Mouse (Mus musculus) skeletal muscle tissue, adult 2 months (tissue): ENCODE measurements around the gene Spx.
A peak's percentile ranks its signal among the peaks of the same experiment; 100 is the strongest.

Source experiments
- DNase-seq: peaks from one replicate; pipeline ENCODE4 v3.0.0-alpha.2; 2012; ENCODE audit warnings: low read depth, low spot score

Gene Spx

DNA sequence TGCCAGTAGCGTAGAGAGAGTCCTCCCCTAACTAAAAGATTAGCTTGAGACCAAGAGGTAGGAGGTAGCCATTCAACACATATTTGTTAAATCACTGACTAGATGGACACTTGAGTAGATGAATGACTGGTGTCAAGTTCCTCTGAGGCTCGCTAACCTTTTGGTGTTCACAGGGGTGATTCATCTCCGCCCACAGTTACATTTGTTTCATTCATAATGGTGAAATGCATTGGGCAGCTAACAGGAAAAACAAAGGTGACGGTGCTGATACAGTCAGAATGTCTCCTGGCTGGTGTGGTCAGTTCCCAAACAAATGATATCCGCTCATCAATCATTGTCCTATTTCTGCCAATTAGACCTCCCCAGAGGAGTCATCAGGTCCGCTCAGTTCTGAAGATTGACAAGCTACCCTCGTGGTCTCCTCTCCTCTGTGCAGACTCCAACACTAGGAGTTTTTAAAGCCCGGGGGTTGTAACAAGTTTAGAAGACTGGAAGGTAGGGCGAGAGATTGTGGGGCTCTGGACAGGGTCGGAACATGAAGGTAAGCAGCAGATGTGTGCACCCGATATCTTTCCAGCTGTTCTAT is at the start of gene Spx:
Gene Spx, plus strand, starts transcription at position 536 of the 586 bp plus-strand sequence.
- no peak for DNase-seq

DNA sequence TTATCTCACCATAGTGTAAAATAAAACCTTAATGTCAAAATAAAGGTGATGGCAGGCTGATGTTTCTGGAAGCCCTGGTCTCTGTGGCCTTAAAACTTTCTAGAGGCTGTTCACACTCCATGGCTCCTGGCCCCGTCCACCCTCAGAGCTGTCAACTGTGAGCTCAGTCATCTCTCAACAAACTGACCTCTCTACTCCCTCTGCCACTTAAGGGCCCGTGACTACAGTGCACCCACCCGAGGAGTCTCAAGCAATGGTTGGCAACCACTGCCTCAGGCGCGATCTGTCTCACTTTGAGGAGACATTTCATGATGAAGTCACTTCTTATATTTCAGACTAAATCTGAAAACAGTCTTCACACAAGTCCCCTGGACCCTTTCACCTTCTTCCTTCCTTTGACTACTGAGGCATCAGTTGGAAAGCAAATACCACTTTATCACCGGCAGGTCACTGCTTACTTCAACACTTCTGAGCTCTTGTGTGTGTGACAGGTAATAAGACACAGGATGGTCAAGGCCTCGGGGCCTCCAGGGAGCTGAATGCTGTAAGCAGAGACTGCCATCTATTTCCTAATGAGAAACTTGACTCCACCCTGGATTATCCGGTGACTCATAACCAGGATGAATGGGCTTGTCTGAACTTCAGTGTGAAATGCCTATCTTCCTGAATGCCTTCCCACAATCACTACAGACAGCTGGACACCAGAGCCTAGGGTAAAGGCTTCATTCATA is 47.3 kb upstream of the Spx start:
- DNase-seq, result no peak

DNA sequence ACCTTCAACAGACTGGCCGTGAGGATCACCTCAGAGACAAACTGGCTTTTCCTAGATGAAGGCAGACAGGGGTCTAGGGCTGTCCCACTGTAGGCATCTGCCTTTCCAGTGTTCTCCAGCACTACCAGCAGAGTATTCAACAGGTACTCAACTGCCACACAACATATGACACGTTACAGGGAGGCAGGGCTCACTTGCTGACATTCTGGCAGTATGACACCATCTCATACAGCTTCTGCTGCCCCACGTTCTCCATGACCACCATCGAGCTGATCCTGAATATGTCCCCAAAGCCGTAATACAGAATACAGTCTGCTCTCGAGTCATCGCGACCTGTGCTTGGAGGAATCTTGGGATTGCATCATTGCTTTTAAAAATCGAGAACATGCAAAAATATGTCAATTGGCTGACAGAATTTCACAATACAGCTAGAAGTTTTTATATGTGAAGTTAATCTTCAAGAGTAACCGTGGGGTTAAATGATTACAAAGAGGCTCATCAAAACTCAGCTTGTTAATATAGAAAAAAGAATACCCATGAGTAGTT is 46.7 kb upstream of the Spx start:
- DNase-seq, result no peak

DNA sequence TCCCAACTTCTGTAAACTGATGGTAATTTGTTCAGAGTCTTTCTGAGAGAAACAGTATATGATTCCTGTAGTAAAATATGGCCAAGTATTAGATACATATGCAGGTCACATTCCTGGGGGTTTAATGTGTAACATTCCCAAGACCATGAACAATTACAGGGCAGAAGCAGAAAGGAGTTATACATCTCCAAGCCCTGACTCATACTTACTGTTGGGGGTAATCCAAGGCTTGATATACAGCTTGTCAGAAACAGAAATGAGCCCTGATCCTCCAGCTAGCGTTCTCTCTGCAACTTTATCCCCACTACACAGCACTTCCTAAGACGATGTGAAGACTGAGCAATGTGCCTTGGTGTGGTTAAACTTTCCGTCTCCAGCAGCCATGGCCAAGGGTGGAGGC is 45.7 kb upstream of the Spx start:
- DNase-seq, result no peak

DNA sequence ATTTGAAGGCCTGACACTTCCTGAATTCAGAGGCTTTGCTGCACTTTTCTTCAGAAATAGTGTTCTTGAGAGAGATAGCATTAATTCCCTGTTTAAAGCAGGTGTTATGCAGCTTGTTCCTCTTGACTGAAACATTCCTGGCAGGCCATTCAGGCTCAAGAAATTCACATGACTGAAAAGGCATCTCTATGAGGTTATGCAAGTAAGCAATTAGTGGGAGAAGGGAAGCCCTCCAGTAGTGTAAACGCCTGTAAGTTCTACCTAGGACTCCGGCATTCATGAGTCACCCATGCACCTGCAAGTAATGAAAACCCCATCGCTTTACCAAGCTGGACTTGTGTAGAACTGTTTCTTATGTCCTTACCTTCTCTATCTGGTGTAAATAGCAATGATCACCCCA is 43.7 kb upstream of the Spx start:
- DNase-seq, result no peak

DNA sequence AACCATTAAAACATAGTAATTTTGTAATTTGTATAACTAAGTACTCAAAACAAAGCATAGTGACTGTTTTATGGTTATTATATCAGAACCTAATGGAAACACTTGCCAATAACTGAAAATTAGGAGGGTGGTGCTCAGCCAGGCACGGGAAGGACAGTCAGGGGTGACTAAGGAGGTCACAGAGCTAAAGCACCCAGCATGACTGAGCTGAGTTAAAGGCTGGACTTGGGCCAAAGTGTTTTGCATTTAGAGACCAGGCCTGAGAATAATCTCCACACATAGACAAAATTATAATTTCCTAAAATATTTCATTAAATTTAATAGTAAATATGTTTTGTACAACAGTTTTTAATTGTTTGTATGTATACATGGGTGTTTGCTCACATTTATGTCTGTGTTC is 36.2 kb upstream of the Spx start:
- DNase-seq, result no peak

DNA sequence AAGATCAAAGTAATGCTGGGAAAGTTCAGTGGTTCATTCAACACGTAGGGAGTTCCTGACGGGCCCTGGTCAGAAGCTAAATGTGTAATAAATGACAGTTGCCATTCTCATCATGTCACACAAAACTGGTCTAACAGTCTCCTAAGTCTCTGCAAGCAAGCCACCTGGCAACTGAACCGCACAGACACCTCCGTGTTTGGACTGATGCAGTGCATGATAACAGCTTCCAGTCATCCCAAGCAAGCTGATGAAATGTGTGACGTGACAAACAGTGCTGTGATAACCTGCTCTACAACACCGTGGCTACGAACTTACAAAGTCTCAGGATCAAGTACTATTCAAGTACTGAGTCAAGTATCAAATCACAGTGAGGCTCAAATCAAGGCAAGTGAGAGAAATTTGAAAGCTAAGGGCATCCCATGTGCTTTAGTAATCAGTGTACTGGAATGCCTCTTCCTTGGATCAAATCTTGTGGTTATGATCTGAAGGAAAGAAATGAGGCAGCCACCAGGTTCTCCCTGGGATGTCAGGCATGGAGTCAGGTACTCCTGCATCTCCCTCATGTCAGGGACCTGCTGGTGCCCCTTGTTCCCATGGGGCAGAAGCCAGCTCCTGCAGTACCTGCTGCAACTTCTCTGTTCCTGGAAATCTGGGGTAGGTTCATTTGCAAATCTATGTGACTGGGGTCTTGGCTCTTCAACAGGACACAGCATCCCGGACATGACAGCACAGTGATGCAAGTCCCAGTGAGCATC is 34.5 kb upstream of the Spx start:
- DNase-seq, result no peak

DNA sequence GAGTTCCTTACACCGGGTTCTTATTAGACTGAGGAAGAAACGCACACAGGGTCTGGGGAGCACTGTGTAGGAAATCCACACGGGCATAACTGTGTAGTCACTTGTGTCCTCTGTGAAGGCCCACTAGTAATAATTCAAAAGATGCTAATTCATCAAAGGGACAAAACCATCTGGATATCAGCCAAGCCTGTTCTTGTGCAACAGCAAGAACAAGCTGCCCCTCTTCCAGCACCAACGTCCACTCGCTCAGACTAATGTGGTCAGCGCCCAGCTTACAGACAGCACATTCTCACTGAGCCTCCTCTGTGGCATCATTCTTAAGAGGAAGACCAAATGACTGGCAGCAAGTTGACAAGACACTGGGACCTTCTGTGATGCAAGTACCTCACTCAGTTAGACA is 33.3 kb upstream of the Spx start:
- no peak for DNase-seq

DNA sequence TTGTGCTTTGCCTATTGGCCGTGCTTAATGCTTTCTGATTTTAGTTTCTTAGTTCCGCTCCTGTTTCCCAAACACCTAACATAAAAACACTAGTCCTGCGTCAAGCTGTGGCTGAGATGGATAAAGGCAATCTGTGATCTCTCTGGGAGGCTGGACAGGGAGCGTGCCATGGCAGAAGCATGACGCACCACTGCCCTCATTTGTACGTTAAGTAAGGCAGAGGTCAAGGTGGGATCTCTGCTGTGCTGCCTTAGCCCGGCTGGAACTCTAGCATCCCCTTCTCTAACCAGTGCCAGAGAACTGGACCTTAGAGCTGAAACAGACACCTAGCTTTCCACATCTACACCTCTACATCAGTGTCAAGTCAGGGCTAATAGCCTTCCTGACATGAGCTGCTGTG is 31.6 kb upstream of the Spx start:
- DNase-seq, result no peak

DNA sequence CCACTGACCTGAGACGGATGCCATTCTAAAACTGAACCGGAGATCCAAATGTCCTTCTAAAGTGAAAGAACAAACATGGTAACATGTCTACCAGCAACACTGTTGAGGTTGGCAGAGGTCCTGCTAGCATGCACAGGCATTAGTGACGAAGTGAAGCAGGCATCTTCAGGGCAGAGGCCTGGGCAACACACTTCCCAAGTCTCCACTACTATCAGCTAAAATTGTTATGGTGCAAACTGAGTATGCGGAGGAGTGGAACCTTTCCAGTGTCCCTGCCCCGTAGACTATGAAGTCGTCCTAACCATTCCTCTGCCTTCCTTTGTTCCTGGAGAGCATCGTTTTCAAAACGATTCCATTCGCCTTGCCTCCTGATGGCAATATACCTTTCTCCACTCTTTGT is 28.7 kb upstream of the Spx start:
- DNase-seq, result no peak

DNA sequence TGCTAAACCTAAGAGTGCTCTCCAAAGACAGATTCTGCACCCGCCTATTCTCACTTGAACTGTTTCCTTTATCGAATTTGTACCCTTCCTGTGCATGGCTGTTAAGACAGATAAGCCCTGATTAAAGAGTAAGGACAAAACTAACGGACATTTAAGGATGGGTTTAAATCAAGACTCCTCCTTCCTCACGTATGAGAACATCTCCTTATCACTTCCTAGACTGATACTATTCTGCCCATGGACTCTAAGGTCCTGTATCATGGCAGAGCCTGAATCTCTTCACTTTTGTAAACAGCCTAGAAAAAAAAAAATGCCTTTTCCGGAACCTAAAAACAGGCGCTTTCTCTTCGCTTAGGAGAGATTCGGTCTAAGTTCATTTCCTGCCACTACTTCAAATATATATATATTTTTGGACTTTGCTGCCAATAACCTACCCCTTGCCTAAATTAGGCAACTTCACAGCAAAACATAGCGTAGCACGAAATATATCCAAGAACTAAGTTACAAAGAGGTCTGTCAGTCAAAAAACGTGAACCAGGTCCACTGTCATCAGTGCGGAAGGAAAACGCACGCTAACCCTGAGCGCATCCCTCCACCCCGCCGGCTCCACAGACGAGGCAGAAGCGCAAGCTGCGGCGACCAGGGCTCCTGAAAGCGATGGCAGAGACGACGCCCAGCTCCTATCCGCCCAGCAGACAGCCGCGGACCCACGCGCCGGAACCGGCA is 26.8 kb upstream of the Spx start:
- DNase-seq, result no peak

DNA sequence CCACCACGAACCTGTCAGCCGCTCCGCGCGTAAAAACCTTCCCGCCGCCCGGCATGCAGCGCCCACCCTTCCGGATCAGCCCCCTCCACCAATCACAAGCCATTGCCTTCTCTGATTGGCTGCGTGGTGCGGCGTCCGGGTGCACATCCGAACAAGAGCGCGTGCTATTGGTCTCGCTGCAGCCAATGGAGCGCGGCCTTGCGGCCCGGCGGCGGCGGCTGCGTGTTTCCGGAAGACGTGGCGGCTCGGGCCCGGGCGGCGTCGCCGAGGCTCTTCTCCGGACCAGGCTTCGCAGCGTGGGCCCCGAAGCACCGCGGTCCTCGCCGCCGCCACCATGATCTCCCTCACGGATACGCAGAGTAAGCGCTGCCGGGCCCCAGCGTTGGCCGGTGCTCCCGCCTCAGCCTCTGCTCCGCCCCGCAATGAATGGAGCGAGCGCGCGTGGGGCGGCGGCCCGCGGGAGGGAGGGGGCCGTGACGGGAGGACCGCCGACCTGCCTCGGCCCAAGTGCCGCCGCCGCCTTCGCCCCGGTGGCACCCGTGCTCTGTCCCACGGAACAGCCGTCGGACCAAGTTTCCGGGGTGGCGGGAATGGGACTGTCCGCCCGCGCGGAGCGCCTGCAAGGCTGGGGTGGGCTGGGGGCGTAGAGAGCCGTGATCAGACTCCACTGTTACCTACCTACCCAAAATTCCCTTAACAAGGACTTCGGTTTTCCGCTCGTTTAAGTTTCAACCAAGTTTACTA is 26.1 kb upstream of the Spx start, which contains the start of the genes Recql and Golt1b:
Gene Recql, minus strand, starts transcription at position 77 of the 744 bp plus-strand sequence.
Gene Golt1b, plus strand, starts transcription at position 211 of the 744 bp plus-strand sequence.
- DNase-seq, result peak; percentile 97

DNA sequence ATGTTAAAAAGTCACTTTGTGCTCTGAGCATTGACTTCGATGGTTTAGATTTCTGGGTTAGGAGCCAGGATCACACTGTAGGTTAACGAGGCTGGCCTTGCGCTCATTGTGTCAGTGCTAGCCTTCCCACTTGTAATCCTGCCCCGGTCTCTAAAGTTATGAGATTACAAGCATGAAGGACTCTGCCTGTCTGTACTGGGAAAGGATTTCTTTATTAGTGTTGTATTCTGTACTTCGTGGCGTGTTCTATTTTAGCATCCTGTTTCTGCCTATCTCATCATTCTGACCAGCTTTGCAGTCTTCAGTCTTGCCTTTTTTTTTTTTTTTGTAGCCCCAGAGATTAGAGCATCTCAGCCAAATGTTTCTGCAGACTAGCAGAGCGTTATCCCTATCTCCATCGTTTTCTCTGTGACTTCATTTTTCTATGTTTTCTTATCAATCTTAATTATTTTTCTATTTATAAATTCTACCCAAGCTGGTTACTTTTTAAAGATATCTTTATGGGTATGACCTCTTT is 25.4 kb upstream of the Spx start:
- no peak for DNase-seq

DNA sequence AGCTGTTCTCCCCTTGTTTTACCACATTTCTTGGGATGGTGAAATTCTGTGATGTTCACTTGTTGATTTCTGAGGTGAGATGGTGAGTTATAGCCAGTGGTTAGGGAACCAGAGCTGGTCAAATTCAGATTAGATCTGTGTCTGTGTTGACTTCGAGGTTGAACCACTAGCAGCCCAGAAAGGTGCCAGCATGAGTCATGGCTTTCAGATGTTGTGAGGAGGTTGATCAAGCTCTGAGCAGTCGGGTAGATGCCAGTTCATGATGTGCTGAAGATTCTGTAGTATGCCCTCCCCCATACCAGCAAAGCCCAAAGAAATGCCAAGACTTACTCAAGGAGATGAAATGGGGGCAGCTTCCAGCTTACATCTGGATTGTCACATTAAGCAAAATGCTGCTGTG is 24.1 kb upstream of the Spx start:
- DNase-seq, result no peak

DNA sequence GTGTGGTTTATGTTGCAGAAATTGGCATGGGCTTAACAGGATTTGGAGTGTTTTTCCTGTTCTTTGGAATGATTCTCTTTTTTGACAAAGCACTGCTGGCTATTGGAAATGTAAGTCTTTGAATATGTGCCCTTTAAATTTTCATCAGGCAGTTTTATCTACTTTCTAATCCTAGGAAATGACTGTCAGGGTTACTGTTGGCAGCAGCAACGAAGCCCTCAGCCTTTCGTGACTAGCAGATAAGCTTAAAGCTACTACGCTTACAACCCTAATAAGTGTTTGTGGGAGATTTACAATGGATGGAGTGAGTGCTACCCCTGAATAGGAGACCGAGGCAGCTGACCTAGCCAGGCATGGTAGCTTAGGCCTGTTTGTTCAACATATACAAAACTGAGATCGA is 20.9 kb upstream of the Spx start:
- DNase-seq, result no peak

DNA sequence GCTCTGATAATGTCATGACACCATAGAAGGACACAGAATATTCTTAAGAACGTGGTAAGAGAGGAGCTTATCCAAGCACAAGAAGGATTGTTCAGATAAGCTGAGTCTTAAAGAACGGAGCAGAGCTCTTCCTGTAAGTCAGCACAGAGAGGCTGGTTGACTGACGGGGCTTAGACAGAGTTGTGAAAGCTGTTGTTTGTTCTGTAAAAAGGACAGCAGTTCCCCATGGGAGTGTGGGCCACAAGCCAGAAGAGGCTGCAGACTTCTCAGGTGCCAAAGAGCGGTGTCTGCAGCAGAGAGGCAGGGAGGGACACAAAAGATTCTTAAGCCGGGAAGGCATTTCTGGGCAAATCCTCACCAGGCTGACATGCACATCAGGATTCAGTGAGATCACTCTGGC is 18.6 kb upstream of the Spx start:
- no peak for DNase-seq

DNA sequence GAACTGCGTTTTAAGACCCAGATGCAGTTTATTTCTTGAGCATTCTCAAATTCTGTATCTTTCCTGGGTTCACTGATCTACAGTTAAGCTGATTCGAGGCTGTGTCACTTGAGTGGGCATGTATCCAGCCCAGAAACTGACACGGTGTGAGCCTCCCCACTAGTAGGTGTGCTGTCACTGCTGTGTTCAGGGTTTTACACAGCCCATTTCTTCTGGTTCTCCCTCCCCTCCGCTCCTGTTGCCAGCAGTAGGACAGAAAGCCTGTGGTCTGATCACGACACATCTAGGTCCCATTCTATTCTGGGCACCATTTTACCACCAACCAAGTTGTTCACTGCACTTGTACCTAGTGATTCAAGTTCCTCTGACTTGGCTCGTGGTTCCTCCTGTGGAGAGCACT is 17.5 kb upstream of the Spx start:
- no peak for DNase-seq

DNA sequence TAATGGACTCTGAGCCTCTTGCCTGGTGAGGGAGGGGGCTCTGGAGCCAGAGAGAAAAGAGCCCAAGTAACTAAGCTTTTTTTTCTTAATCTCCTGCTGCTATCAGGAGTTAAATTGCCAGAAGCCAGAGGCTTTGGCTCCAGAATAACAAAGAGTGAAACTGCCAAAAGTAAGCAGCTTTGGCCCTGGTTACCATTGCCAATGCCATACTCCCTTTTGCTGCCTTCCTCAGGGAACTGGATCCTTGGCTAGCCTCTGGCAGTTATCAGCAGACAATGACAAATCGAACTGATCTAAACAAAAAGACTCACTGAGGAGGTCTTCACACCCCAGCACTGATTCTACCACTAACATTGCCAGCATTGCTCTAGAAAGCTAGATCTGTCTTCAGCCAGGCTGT is 2.1 kb upstream of the Spx start:
- DNase-seq, result no peak

DNA sequence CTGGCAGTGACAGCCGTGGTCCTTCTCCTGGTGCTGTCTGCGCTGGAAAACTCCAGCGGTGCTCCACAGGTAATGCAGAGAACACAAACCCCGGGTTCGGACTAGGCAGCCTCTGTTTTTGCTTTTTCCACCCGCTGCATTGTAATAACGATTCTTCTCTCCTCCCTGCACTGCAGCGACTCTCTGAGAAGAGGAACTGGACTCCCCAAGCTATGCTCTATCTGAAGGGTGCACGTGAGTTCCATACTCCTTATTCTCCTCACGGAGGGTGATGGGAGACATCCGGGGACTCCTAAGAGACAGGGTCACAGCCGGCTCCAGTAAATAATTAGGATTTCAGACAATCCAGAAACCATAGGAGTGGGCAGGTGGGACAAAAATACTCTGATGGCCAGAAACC is 604 bp downstream of the Spx start:
- DNase-seq, result no peak

DNA sequence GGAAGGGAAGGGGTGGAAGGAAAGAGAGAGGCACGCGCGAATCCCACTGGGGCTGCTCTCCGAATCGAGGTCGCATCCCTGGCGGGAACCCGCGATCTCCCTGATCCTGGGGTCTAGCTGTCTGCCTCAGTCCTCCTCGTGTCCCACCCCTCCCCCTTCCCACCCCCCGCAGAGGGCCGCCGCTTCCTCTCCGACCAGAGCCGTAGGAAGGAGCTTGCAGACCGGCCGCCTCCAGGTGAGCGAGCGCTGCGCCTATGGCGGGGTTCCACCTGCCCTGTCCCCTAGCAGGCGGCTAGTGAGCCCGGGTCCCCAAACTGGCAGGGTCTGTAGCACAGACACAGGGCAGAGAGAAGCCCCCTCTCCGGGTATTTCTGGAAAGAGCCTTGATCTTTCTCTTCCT is 1.4 kb downstream of the Spx start:
- no peak for DNase-seq

DNA sequence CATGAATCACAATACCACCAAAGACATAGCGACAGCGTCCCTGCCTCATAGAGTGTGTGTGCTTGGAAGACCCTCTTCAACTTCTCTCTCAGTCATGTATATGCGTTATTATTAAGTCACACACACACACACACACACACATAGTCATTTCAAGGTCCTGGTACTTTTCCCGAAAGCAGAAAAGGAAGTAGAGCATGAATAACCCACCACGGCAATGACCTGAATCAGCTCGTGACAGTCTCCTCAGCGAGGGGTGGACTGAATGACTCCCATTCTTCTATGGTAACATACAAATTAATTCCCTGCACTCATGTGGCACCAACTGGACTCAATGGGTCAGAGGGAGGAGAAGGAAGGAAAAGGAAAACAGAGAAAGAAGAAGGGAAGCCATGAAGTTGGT is 11.7 kb downstream of the Spx start:
- no peak for DNase-seq
